Mouse (Mus musculus) forebrain, embryonic 11.5 days (tissue): ENCODE measurements at regions not wholly inside any gene's neighbourhood (a gene's known extent, or its start where the extent isn't known, plus 50 kb on each side); places are given as distances from the start of the nearest gene placed in this dataset.
A peak's percentile ranks its signal among the peaks of the same experiment; 100 is the strongest.
"Not testable (repeated sequence)": the region's sequence is repeated elsewhere in the genome, so short reads cannot be mapped to it uniquely, and the experiment has no call there.

Source experiments
- ATAC-seq: fragments of 200-750 bp; cut with Nextera tagmentation; replicated peaks from 2 replicates; pipeline ENCODE4 v1.8.0; 2017; ENCODE audit warnings: moderate TSS enrichment; ENCODE audit not compliant: low FRiP score
- DNase-seq: peaks from one replicate; pipeline ENCODE4 v3.0.0-alpha.2; 2017; ENCODE audit warnings: low spot score
- H3K27ac ChIP-seq: fragments of 300-500 bp; sonication (generic); 2 replicates; pipeline ENCODE4 v1.5.1; 2014; ENCODE audit warnings: low read depth, low read length
- H3K27me3 ChIP-seq: fragments of 300-500 bp; sonication (generic); 2 replicates; pipeline ENCODE4 v1.6.1; 2014; ENCODE audit warnings: mild to moderate bottlenecking, low read length, mixed read lengths; ENCODE audit not compliant: control insufficient read depth, insufficient read depth
- H3K36me3 ChIP-seq: fragments of 300-500 bp; sonication (generic); 2 replicates; pipeline ENCODE4 v1.6.1; 2014; ENCODE audit warnings: mild to moderate bottlenecking, low read length, moderate library complexity, mixed read lengths; ENCODE audit not compliant: control insufficient read depth, insufficient read depth
- H3K4me1 ChIP-seq: fragments of 300-500 bp; sonication (generic); replicated peaks from 2 replicates; pipeline ENCODE4 v1.6.1; 2014; ENCODE audit warnings: low read length, mixed read lengths; ENCODE audit not compliant: control insufficient read depth, insufficient read depth
- H3K4me2 ChIP-seq: fragments of 300-500 bp; sonication (generic); 2 replicates; pipeline ENCODE4 v1.6.1; 2014; ENCODE audit warnings: low read depth, mild to moderate bottlenecking, low read length, moderate library complexity, mixed read lengths; ENCODE audit not compliant: severe bottlenecking
- H3K4me3 ChIP-seq: fragments of 300-500 bp; sonication (generic); 2 replicates; pipeline ENCODE4 v1.5.1; 2014; ENCODE audit warnings: low read depth, low read length
- H3K9ac ChIP-seq: fragments of 300-500 bp; sonication (generic); 2 replicates; pipeline ENCODE4 v1.6.1; 2014; ENCODE audit warnings: low read length
- H3K9me3 ChIP-seq: fragments of 300-500 bp; sonication (generic); 2 replicates; pipeline ENCODE4 v1.6.1; 2016; ENCODE audit warnings: low read length, mixed read lengths; ENCODE audit not compliant: control insufficient read depth
- WGBS: fragments of 180-500 bp; shearing (Covaris S2); extraction: QIAGEN DNeasy Blood & Tissue Kit; methylation state at CpG from one replicate; pipeline ENCODE4 v1.1.7; 2014; 5-methylcytosine and 5-hydroxymethylcytosine counted together

GRCm38 (mm10) chr17:3023426-3023825, 91.3 kb upstream of the Scaf8 start:
- Histone ChIP-seq H3K4me2 (no peak overlapping the region), H3K9ac (no peak overlapping the region), H3K36me3 (no peaks in the 10 kb centered on the region), H3K4me3 (no peak overlapping the region), H3K27me3 (no peaks in the 10 kb centered on the region), H3K9me3 (peaks cover 23% of the 10 kb centered on the region), H3K4me1 (no peaks in the 10 kb centered on the region), H3K27ac (no peak overlapping the region)
- 95% methylated on average over 1 of the region's 1 CpGs for WGBS
- DNase-seq (no peak), ATAC-seq (no peak)

GRCm38 (mm10) chr17:3026859-3027258, 87.9 kb upstream of the Scaf8 start:
- not testable (repeated sequence) for H3K9ac ChIP-seq, H3K4me1 ChIP-seq, H3K27ac ChIP-seq, H3K4me3 ChIP-seq, H3K36me3 ChIP-seq, ATAC-seq, H3K27me3 ChIP-seq, H3K4me2 ChIP-seq
- peak; percentile 33 for DNase-seq
- 72% methylated on average over 1 of the region's 1 CpGs for WGBS
- H3K9me3 ChIP-seq = peaks cover 16% of the 10 kb centered on the region

GRCm38 (mm10) chr17:3027376-3027775, 87.4 kb upstream of the Scaf8 start:
- Histone ChIP-seq H3K4me2 (no peak overlapping the region), H3K27ac (no peak overlapping the region), H3K4me1 (no peaks in the 10 kb centered on the region), H3K4me3 (no peak overlapping the region), H3K9me3 (peaks cover 16% of the 10 kb centered on the region), H3K36me3 (no peaks in the 10 kb centered on the region), H3K9ac (no peak overlapping the region), H3K27me3 (no peaks in the 10 kb centered on the region)
- 81% methylated on average over 4 of the region's 4 CpGs for WGBS
- ATAC-seq (no peak), DNase-seq (peak; percentile 32)

GRCm38 (mm10) chr17:3029750-3030149, 85.0 kb upstream of the Scaf8 start:
- not testable (repeated sequence) for H3K4me2 ChIP-seq, H3K27me3 ChIP-seq, H3K4me3 ChIP-seq, H3K9ac ChIP-seq, H3K36me3 ChIP-seq, H3K27ac ChIP-seq, H3K4me1 ChIP-seq
- peaks cover 25% of the 10 kb centered on the region for H3K9me3 ChIP-seq
- WGBS = 65% methylated on average over 2 of the region's 2 CpGs
- ATAC-seq = peak; percentile 72
- DNase-seq = peak; percentile 36

- Histone ChIP-seq H3K4me1 (no peaks in the 10 kb centered on the region), H3K27me3 (no peaks in the 10 kb centered on the region), H3K4me2 (no peak overlapping the region), H3K4me3 (no peak overlapping the region), H3K9me3 (peaks cover 21% of the 10 kb centered on the region), H3K27ac (no peak overlapping the region), H3K36me3 (no peaks in the 10 kb centered on the region), H3K9ac (no peak overlapping the region)
- WGBS = 67% methylated on average over 2 of the region's 2 CpGs
- ATAC-seq = no peak
- DNase-seq = peak; percentile 45
Measured at GRCm38 (mm10) chr17:3035099-3035498, 79.7 kb upstream of the Scaf8 start.

- Histone ChIP-seq H3K27me3 (no peaks in the 10 kb centered on the region), H3K9me3 (peaks cover 11% of the 10 kb centered on the region), H3K27ac (no peak overlapping the region), H3K9ac (no peak overlapping the region), H3K4me2 (no peak overlapping the region), H3K4me3 (no peak overlapping the region), H3K4me1 (no peaks in the 10 kb centered on the region), H3K36me3 (no peaks in the 10 kb centered on the region)
- DNase-seq = peak; percentile 40
- no peak for ATAC-seq
- WGBS = 46% methylated on average over 3 of the region's 3 CpGs
Measured at GRCm38 (mm10) chr17:3037145-3037870, 77.5 kb upstream of the Scaf8 start.

- no peak overlapping the region for H3K4me2 ChIP-seq
- no peaks in the 10 kb centered on the region for H3K4me1 ChIP-seq
- peaks cover 4% of the 10 kb centered on the region for H3K9me3 ChIP-seq
- H3K27ac ChIP-seq = no peak overlapping the region
- H3K36me3 ChIP-seq = no peaks in the 10 kb centered on the region
- H3K27me3 ChIP-seq = no peaks in the 10 kb centered on the region
- peak; percentile 47 for DNase-seq
- no peak overlapping the region for H3K9ac ChIP-seq
- WGBS = 81% methylated on average over 1 of the region's 1 CpGs
- no peak for ATAC-seq
- no peak overlapping the region for H3K4me3 ChIP-seq
Measured at GRCm38 (mm10) chr17:3038067-3038466, 76.7 kb upstream of the Scaf8 start.

- H3K27me3 ChIP-seq, DNase-seq, ATAC-seq, H3K4me3 ChIP-seq, H3K9me3 ChIP-seq, H3K4me1 ChIP-seq, H3K4me2 ChIP-seq, H3K36me3 ChIP-seq, H3K27ac ChIP-seq, H3K9ac ChIP-seq: not testable (repeated sequence)
- WGBS = 87% methylated on average over 20 of the region's 20 CpGs
Measured at GRCm38 (mm10) chr17:3044520-3044919, 70.3 kb upstream of the Scaf8 start.

GRCm38 (mm10) chr17:3053859-3054258, 60.9 kb upstream of the Scaf8 start:
- not testable (repeated sequence) for DNase-seq, H3K27ac ChIP-seq, H3K9ac ChIP-seq, H3K36me3 ChIP-seq, H3K4me1 ChIP-seq, ATAC-seq, H3K4me2 ChIP-seq, H3K27me3 ChIP-seq, H3K4me3 ChIP-seq, H3K9me3 ChIP-seq
- 86% methylated on average over 4 of the region's 4 CpGs for WGBS
